In genomic region chr3:127341300-127341699, GRCm38 (mm10) we compare ENCODE assay signal across 27 mouse cellular contexts.
A peak's percentile ranks its signal among the peaks of the same experiment; 100 is the strongest.
DNase-seq lines count a peak whose midpoint lies in the region; ATAC-seq and TF ChIP-seq lines count a peak whose summit lies in the region.
"Had no signal": no experiment of that assay in that cellular context is flagged by ENCODE, and none has a peak within 500 bp of the region (broad histone marks: within the 10 kb centered on the region; RNA-seq: fewer than 3 reads in every experiment).

No protein-coding gene starts in this region.

- peak; percentile 28; the same call in 1 of the 2 replicates for ATAC-seq in frontal cortex, adult (ENCODE audit: low TSS enrichment)
- no peak for ATAC-seq in neural tube, embryonic 15.5 days (ENCODE audit: low FRiP score)
- ATAC-seq: forebrain, embryonic 15.5 days had no signal

- H3K4me3 ChIP-seq in left cerebral cortex, adult 2 months, result no peak overlapping the region
- H3K4me3 ChIP-seq in cortical plate, adult 2 months (ENCODE audit: insufficient read depth, low read length), result no peak overlapping the region
- no peak overlapping the region for H3K4me3 ChIP-seq in neural tube, embryonic 15.5 days (replicated peaks)
- H3K4me3 ChIP-seq: embryonic facial prominence, embryonic 10.5 days; embryonic facial prominence, embryonic 13.5 days; erythroblast, embryonic 14.5 days; forebrain, embryonic 12.5 days; forebrain, embryonic 15.5 days; gastrocnemius, adult 2 months; heart, embryonic 12.5 days; heart, embryonic 15.5 days had no signal

- 81% methylated on average over 2 of the region's 2 CpGs for WGBS in neural tube, embryonic 15.5 days

- peaks cover 3% of the 10 kb centered on the region for H3K4me1 ChIP-seq in cortical plate, adult 2 months (ENCODE audit: control insufficient read depth, insufficient read depth, low read length)
- no peaks in the 10 kb centered on the region for H3K4me1 ChIP-seq in neural tube, embryonic 15.5 days
- H3K4me1 ChIP-seq: embryonic facial prominence, embryonic 10.5 days; embryonic facial prominence, embryonic 13.5 days; forebrain, embryonic 15.5 days; heart, embryonic 12.5 days; heart, embryonic 15.5 days had no signal

- peak overlapping the region; percentile 44; the same call in 1 of the 2 replicates for H3K27ac ChIP-seq in left cerebral cortex, adult 2 months
- peak overlapping the region; percentile 77; the same call in 1 of the 2 replicates for H3K27ac ChIP-seq in cortical plate, adult 2 months (ENCODE audit: insufficient read depth, low read length)
- no peak overlapping the region for H3K27ac ChIP-seq in neural tube, embryonic 15.5 days (replicated peaks)
- H3K27ac ChIP-seq: embryonic facial prominence, embryonic 10.5 days; embryonic facial prominence, embryonic 13.5 days; forebrain, embryonic 12.5 days; forebrain, embryonic 15.5 days; gastrocnemius, adult 2 months; heart, embryonic 15.5 days; hindbrain, embryonic 14.5 days had no signal

- no peak overlapping the region for H3K4me2 ChIP-seq in neural tube, embryonic 15.5 days
- H3K4me2 ChIP-seq: embryonic facial prominence, embryonic 13.5 days; forebrain, embryonic 12.5 days; forebrain, embryonic 15.5 days; heart, embryonic 12.5 days; heart, embryonic 15.5 days; hindbrain, embryonic 14.5 days had no signal

- H3K9ac ChIP-seq in neural tube, embryonic 15.5 days (replicated peaks), result no peak overlapping the region; the same call in 1 of the 2 replicates
- H3K9ac ChIP-seq: embryonic facial prominence, embryonic 13.5 days; forebrain, embryonic 12.5 days; forebrain, embryonic 15.5 days; heart, embryonic 12.5 days; heart, embryonic 15.5 days; hindbrain, embryonic 14.5 days had no signal

- H3K27me3 ChIP-seq in neural tube, embryonic 15.5 days (replicated peaks), result no peaks in the 10 kb centered on the region
- H3K27me3 ChIP-seq: embryonic facial prominence, embryonic 13.5 days; forebrain, embryonic 12.5 days; forebrain, embryonic 15.5 days; heart, embryonic 12.5 days; heart, embryonic 15.5 days had no signal

- no peak for TF ChIP-seq CTCF in left cerebral cortex, adult 2 months (IDR thresholded peaks at IDR 0.05)
- TF ChIP-seq CTCF in cortical plate, adult 2 months (IDR thresholded peaks at IDR 0.05; ENCODE audit: extremely low read depth, insufficient read depth, low read length), result no peak

- no peak for DNase-seq in frontal cortex, postnatal 36 days (ENCODE audit: low spot score in 2 of 2)
- DNase-seq in left cerebral cortex, adult 2 months (ENCODE audit: extremely low spot score in 1 of 2, low spot score in 2 of 2), result no peak
- no peak for DNase-seq in left cerebral cortex, adult 9 months (ENCODE audit: low spot score in 2 of 2)
- DNase-seq in embryo, embryonic 10 days (ENCODE audit: low spot score), result no peak
- no peak for DNase-seq in heart, adult 9 months (ENCODE audit: low spot score in 2 of 2)
- DNase-seq: adrenal gland, adult 2 months; adrenal gland, postnatal 14 days; cerebellum, adult 18-20 months; cerebellum, adult 9-10 months; cerebellum, postnatal 14 days; embryo, embryonic 11 days; gastrocnemius, adult 2 months; gastrocnemius, postnatal 14 days; heart, adult 11 months; heart, postnatal 14 days; heart, postnatal 4 days had no signal

- no peak for TF ChIP-seq POLR2A in cortical plate, adult 2 months (IDR thresholded peaks at IDR 0.05; ENCODE audit: extremely low read depth, insufficient read depth, low read length)

- intact Hi-C loops in left cerebral cortex, adult 2 months (cut with DNase I), result no loop called here

- H3K9me3 ChIP-seq in neural tube, embryonic 15.5 days (replicated peaks), result no peaks in the 10 kb centered on the region
- H3K9me3 ChIP-seq: embryonic facial prominence, embryonic 10.5 days; embryonic facial prominence, embryonic 13.5 days; forebrain, embryonic 12.5 days; forebrain, embryonic 15.5 days; heart, embryonic 12.5 days; heart, embryonic 15.5 days had no signal

- H3K36me3 ChIP-seq in neural tube, embryonic 15.5 days, result no peaks in the 10 kb centered on the region
- H3K36me3 ChIP-seq: embryonic facial prominence, embryonic 10.5 days; embryonic facial prominence, embryonic 13.5 days; forebrain, embryonic 12.5 days; forebrain, embryonic 15.5 days; heart, embryonic 12.5 days; heart, embryonic 15.5 days had no signal
